Mouse (Mus musculus): ENCODE measurements around the gene Gnao1.

The Gnao1 gene

GRCm38 (mm10) chr8:93840956-93841752, 31.4 kb downstream of the Gnao1 start:
- CTCF ChIA-PET = interaction anchor here in 1 of 4 experiments (1.5 kb wide), 1 partner anchor 249 kb away, joined by 3 read pairs; no protein-coding TSS in a partner anchor
- POLR2A ChIA-PET = no interaction called here

- POLR2A ChIA-PET = interaction anchor here in 1 of 4 experiments (0.8 kb wide), 1 partner anchor 9 kb away, joined by 4 read pairs; no protein-coding TSS in a partner anchor
- CTCF ChIA-PET = no interaction called here
Observed at GRCm38 (mm10) chr8:93842574-93842973, 32.8 kb downstream of the Gnao1 start.

- ChIA-PET POLR2A (no interaction called here), CTCF (no interaction called here)
Observed at GRCm38 (mm10) chr8:93843858-93844502, 34.2 kb downstream of the Gnao1 start.

- ChIA-PET POLR2A (interaction anchor here in 1 of 4 experiments (0.6 kb wide), 1 partner anchor 1176 kb away, joined by 4 read pairs; no protein-coding TSS in a partner anchor), CTCF (interaction anchor here in 1 of 4 experiments (0.7 kb wide), 1 partner anchor 1139 kb away, joined by 3 read pairs; no protein-coding TSS in a partner anchor)
Observed at GRCm38 (mm10) chr8:93845186-93845585, 35.4 kb downstream of the Gnao1 start.

- POLR2A ChIA-PET = interaction anchor here in 1 of 4 experiments (1.6 kb wide), 1 partner anchor 10 kb away, joined by 3 read pairs; no protein-coding TSS in a partner anchor
- CTCF ChIA-PET = no interaction called here
Observed at GRCm38 (mm10) chr8:93852087-93852645, 42.4 kb downstream of the Gnao1 start.

GRCm38 (mm10) chr8:93852851-93853461, 43.2 kb downstream of the Gnao1 start:
- CTCF ChIA-PET = no interaction called here
- POLR2A ChIA-PET = interaction anchor here in 1 of 4 experiments (1.6 kb wide), 1 partner anchor 9 kb away, joined by 3 read pairs; no protein-coding TSS in a partner anchor

GRCm38 (mm10) chr8:93854676-93855075, 44.9 kb downstream of the Gnao1 start:
- CTCF ChIA-PET = no interaction called here
- POLR2A ChIA-PET = no interaction called here

- POLR2A ChIA-PET = no interaction called here
- CTCF ChIA-PET = no interaction called here
Observed at GRCm38 (mm10) chr8:93855272-93855671, 45.5 kb downstream of the Gnao1 start.

GRCm38 (mm10) chr8:93857144-93857543, 47.4 kb downstream of the Gnao1 start:
- CTCF ChIA-PET = no interaction called here
- POLR2A ChIA-PET = no interaction called here

GRCm38 (mm10) chr8:93858286-93858685, 48.5 kb downstream of the Gnao1 start:
- POLR2A ChIA-PET = no interaction called here

GRCm38 (mm10) chr8:93860020-93860419, 50.3 kb downstream of the Gnao1 start:
- ChIA-PET CTCF (no interaction called here), POLR2A (interaction anchor here in 1 of 4 experiments (0.5 kb wide), 1 partner anchor 251 kb away, joined by 3 read pairs; no protein-coding TSS in a partner anchor)

More at GRCm38 (mm10) chr8:93858286-93858685, 48.5 kb downstream of the Gnao1 start:
- CTCF ChIA-PET = no interaction called here

- ChIA-PET POLR2A (no interaction called here), CTCF (no interaction called here)
Observed at GRCm38 (mm10) chr8:93864064-93864463, 54.3 kb downstream of the Gnao1 start.

- POLR2A ChIA-PET = interaction anchor here in 1 of 4 experiments (1.2 kb wide), 1 partner anchor 15 kb away, joined by 3 read pairs; no protein-coding TSS in a partner anchor
- CTCF ChIA-PET = no interaction called here
Observed at GRCm38 (mm10) chr8:93866271-93866670, 56.5 kb downstream of the Gnao1 start.

GRCm38 (mm10) chr8:93868486-93869221, 58.9 kb downstream of the Gnao1 start:
- ChIA-PET POLR2A (no interaction called here), CTCF (no interaction called here)

GRCm38 (mm10) chr8:93871275-93871674, 61.5 kb downstream of the Gnao1 start:
- POLR2A ChIA-PET = interaction anchor here in 1 of 4 experiments (0.6 kb wide), 1 partner anchor 166 kb away, joined by 3 read pairs; no protein-coding TSS in a partner anchor
- CTCF ChIA-PET = no interaction called here

- ChIA-PET POLR2A (interaction anchor here in 1 of 4 experiments (0.7 kb wide), 1 partner anchor 93 kb away, joined by 3 read pairs; no protein-coding TSS in a partner anchor), CTCF (no interaction called here)
Observed at GRCm38 (mm10) chr8:93878396-93878795, 68.6 kb downstream of the Gnao1 start.

- ChIA-PET CTCF (no interaction called here), POLR2A (interaction anchor here in 1 of 4 experiments (0.8 kb wide), 1 partner anchor 29 kb away, joined by 3 read pairs; no protein-coding TSS in a partner anchor)
Observed at GRCm38 (mm10) chr8:93879966-93880365, 70.2 kb downstream of the Gnao1 start.

GRCm38 (mm10) chr8:93881381-93881780, 71.6 kb downstream of the Gnao1 start:
- POLR2A ChIA-PET = interaction anchor here in 1 of 4 experiments (1.3 kb wide), 1 partner anchor 15 kb away, joined by 3 read pairs; no protein-coding TSS in a partner anchor

GRCm38 (mm10) chr8:93883241-93883640, 73.5 kb downstream of the Gnao1 start:
- ChIA-PET CTCF (interaction anchor here in 1 of 4 experiments (0.7 kb wide), 1 partner anchor 13 kb away, joined by 4 read pairs; no protein-coding TSS in a partner anchor), POLR2A (no interaction called here)

More at GRCm38 (mm10) chr8:93881381-93881780, 71.6 kb downstream of the Gnao1 start:
- CTCF ChIA-PET = no interaction called here

All from embryonic stem cell, embryonic (primary cell).